Mouse (Mus musculus) kidney, adult 18-20 months (tissue): ENCODE results near the gene Kcnk7.

Experiments
- DNase-seq: peaks from one replicate; pipeline ENCODE4 v3.0.0; 2021

The Kcnk7 gene

GRCm38 (mm10) chr19:5756321-5756985 lies 52.3 kb downstream of the Kcnk7 start:
- DNase-seq = no peak
